Mouse (Mus musculus): ENCODE data around the gene Ufc1. TPM values are rescaled to one million over a fixed set of nuclear protein-coding genes. Genes with fewer than 3 reads are reported as not detected.
A peak's percentile ranks its signal among the peaks of the same experiment; 100 is the strongest.

Ufc1 gene
- polyA plus RNA-seq, 1 experiment from 2014 or later = 107 TPM

- peaks cover 60% of the 10 kb centered on the region for H3K36me3 ChIP-seq
Observed at GRCm38 (mm10) chr1:171286517-171286916, 8.3 kb downstream of the Ufc1 start.

GRCm38 (mm10) chr1:171285096-171285892, 9.5 kb downstream of the Ufc1 start:
- no peak overlapping the region for H3K9ac ChIP-seq
- H3K4me2 ChIP-seq (replicated peaks) = no peak overlapping the region
- H3K36me3 ChIP-seq = peaks cover 60% of the 10 kb centered on the region
- H3K27ac ChIP-seq (replicated peaks) = no peak overlapping the region
- 85% methylated on average over 20 of the region's 20 CpGs for WGBS
- H3K4me1 ChIP-seq = peaks cover 38% of the 10 kb centered on the region
- H3K27me3 ChIP-seq = no peaks in the 10 kb centered on the region
- ATAC-seq (ENCODE audit: insufficient number of reproducible peaks, low FRiP score, low TSS enrichment, low read depth) = no peak
- H3K9me3 ChIP-seq (replicated peaks) = no peaks in the 10 kb centered on the region
- no peak overlapping the region for H3K4me3 ChIP-seq (replicated peaks)

More at GRCm38 (mm10) chr1:171286517-171286916, 8.3 kb downstream of the Ufc1 start:
- Histone ChIP-seq H3K4me3 (replicated peaks) (peak overlapping the region; percentile 94), H3K9me3 (replicated peaks) (no peaks in the 10 kb centered on the region), H3K27ac (replicated peaks) (no peak overlapping the region), H3K4me2 (replicated peaks) (peak overlapping the region; percentile 60), H3K9ac (no peak overlapping the region), H3K27me3 (no peaks in the 10 kb centered on the region), H3K4me1 (peaks cover 41% of the 10 kb centered on the region)
- 86% methylated on average over 19 of the region's 19 CpGs for WGBS
- ATAC-seq (ENCODE audit: insufficient number of reproducible peaks, low FRiP score, low TSS enrichment, low read depth) = no peak

- no peaks in the 10 kb centered on the region for H3K9me3 ChIP-seq (replicated peaks)
- no peak overlapping the region for H3K4me2 ChIP-seq (replicated peaks)
- H3K4me1 ChIP-seq = peaks cover 46% of the 10 kb centered on the region
- no peaks in the 10 kb centered on the region for H3K27me3 ChIP-seq
- no peak for ATAC-seq (ENCODE audit: insufficient number of reproducible peaks, low FRiP score, low TSS enrichment, low read depth)
- H3K9ac ChIP-seq = no peak overlapping the region
- no peak overlapping the region for H3K27ac ChIP-seq (replicated peaks)
- H3K36me3 ChIP-seq = peaks cover 54% of the 10 kb centered on the region
- 91% methylated on average over 15 of the region's 15 CpGs for WGBS
- H3K4me3 ChIP-seq (replicated peaks) = no peak overlapping the region
Observed at GRCm38 (mm10) chr1:171284491-171284890, 10.3 kb downstream of the Ufc1 start.

GRCm38 (mm10) chr1:171283188-171284160, 11.3 kb downstream of the Ufc1 start:
- 91% methylated on average over 18 of the region's 18 CpGs for WGBS
- Histone ChIP-seq H3K27ac (replicated peaks) (no peak overlapping the region), H3K4me1 (peaks cover 42% of the 10 kb centered on the region), H3K4me2 (replicated peaks) (no peak overlapping the region), H3K9ac (no peak overlapping the region), H3K4me3 (replicated peaks) (no peak overlapping the region), H3K36me3 (peaks cover 49% of the 10 kb centered on the region), H3K9me3 (replicated peaks) (no peaks in the 10 kb centered on the region), H3K27me3 (no peaks in the 10 kb centered on the region)
- ATAC-seq (ENCODE audit: insufficient number of reproducible peaks, low FRiP score, low TSS enrichment, low read depth) = no peak

GRCm38 (mm10) chr1:171282086-171282805, 12.6 kb downstream of the Ufc1 start:
- Histone ChIP-seq H3K4me1 (peaks cover 37% of the 10 kb centered on the region), H3K9me3 (replicated peaks) (no peaks in the 10 kb centered on the region), H3K27me3 (no peaks in the 10 kb centered on the region), H3K4me3 (replicated peaks) (peak overlapping the region; percentile 72; the same call in 1 of the 2 replicates), H3K4me2 (replicated peaks) (peak overlapping the region; percentile 84), H3K36me3 (peaks cover 57% of the 10 kb centered on the region), H3K27ac (replicated peaks) (peak overlapping the region; percentile 93), H3K9ac (no peak overlapping the region)
- 75% methylated on average over 18 of the region's 18 CpGs for WGBS
- ATAC-seq (ENCODE audit: insufficient number of reproducible peaks, low FRiP score, low TSS enrichment, low read depth) = no peak

GRCm38 (mm10) chr1:171281528-171281923, 13.3 kb downstream of the Ufc1 start:
- Histone ChIP-seq H3K4me3 (replicated peaks) (peak overlapping the region; percentile 72), H3K36me3 (peaks cover 63% of the 10 kb centered on the region), H3K4me2 (replicated peaks) (peak overlapping the region; percentile 84), H3K27ac (replicated peaks) (peak overlapping the region; percentile 93), H3K27me3 (no peaks in the 10 kb centered on the region), H3K9ac (peak overlapping the region; percentile 39), H3K9me3 (replicated peaks) (no peaks in the 10 kb centered on the region), H3K4me1 (peaks cover 30% of the 10 kb centered on the region)
- under 1% methylated on average over 10 of the region's 10 CpGs for WGBS
- ATAC-seq (ENCODE audit: insufficient number of reproducible peaks, low FRiP score, low TSS enrichment, low read depth) = peak; percentile 40

- H3K27me3 ChIP-seq = no peaks in the 10 kb centered on the region
- H3K9me3 ChIP-seq (replicated peaks) = no peaks in the 10 kb centered on the region
- peak; percentile 96 for ATAC-seq (ENCODE audit: insufficient number of reproducible peaks, low FRiP score, low TSS enrichment, low read depth)
- H3K9ac ChIP-seq = peak within 1 kb of the TSS; percentile 72
- 0% methylated on average over 26 of the region's 26 CpGs for WGBS
- peaks cover 25% of the 10 kb centered on the region for H3K4me1 ChIP-seq
- peaks cover 63% of the 10 kb centered on the region for H3K36me3 ChIP-seq
- peak within 1 kb of the TSS; percentile 84 for H3K4me2 ChIP-seq (replicated peaks)
- H3K27ac ChIP-seq (replicated peaks) = peak within 1 kb of the TSS; percentile 93
- H3K4me3 ChIP-seq (replicated peaks) = peak within 1 kb of the TSS; percentile 72
Observed at GRCm38 (mm10) chr1:171280916-171281527, 13.8 kb downstream of the Ufc1 start, which contains the start of gene Ppox. Ppox (minus strand) TSS chr1:171281186.

GRCm38 (mm10) chr1:171280250-171280915, 14.4 kb downstream of the Ufc1 start:
- Histone ChIP-seq H3K4me1 (peaks cover 18% of the 10 kb centered on the region), H3K36me3 (peaks cover 63% of the 10 kb centered on the region), H3K9ac (peak overlapping the region; percentile 72), H3K4me3 (replicated peaks) (peak overlapping the region; percentile 72), H3K4me2 (replicated peaks) (peak overlapping the region; percentile 84), H3K27ac (replicated peaks) (0 out of 2 replicates have a peak overlapping the region, but pooled peaks have one; percentile 56), H3K27me3 (no peaks in the 10 kb centered on the region), H3K9me3 (replicated peaks) (no peaks in the 10 kb centered on the region)
- under 1% methylated on average over 25 of the region's 25 CpGs for WGBS
- ATAC-seq (ENCODE audit: insufficient number of reproducible peaks, low FRiP score, low TSS enrichment, low read depth) = 0 out of 2 replicates have a peak, but pooled peaks have one; percentile 0

- H3K9ac ChIP-seq = peak overlapping the region; percentile 72
- peak overlapping the region; percentile 72 for H3K4me3 ChIP-seq (replicated peaks)
- ATAC-seq (ENCODE audit: insufficient number of reproducible peaks, low FRiP score, low TSS enrichment, low read depth) = no peak
- H3K27ac ChIP-seq (replicated peaks) = no peak overlapping the region
- no peaks in the 10 kb centered on the region for H3K27me3 ChIP-seq
- WGBS = 68% methylated on average over 5 of the region's 5 CpGs
- H3K4me2 ChIP-seq (replicated peaks) = peak overlapping the region; percentile 84
- H3K4me1 ChIP-seq = peaks cover 17% of the 10 kb centered on the region
- no peaks in the 10 kb centered on the region for H3K9me3 ChIP-seq (replicated peaks)
- peaks cover 63% of the 10 kb centered on the region for H3K36me3 ChIP-seq
Observed at GRCm38 (mm10) chr1:171279721-171280120, 15.1 kb downstream of the Ufc1 start.

Measured in embryonic facial prominence, embryonic 15.5 days (tissue).